Mouse (Mus musculus) cerebellum, postnatal 4 days (tissue): ENCODE measurements at regions not wholly inside any gene's neighbourhood (a gene's known extent, or its start where the extent isn't known, plus 50 kb on each side); places are given as distances from the start of the nearest gene placed in this dataset.
A peak's percentile ranks its signal among the peaks of the same experiment; 100 is the strongest.

Experiments used
- DNase-seq, 2 experiments: peaks; one replicate each; pipeline ENCODE4 v3.0.0; 2022; ENCODE audit warnings: low spot score in 2 of 2, mixed read lengths in 1 of 2

DNA sequence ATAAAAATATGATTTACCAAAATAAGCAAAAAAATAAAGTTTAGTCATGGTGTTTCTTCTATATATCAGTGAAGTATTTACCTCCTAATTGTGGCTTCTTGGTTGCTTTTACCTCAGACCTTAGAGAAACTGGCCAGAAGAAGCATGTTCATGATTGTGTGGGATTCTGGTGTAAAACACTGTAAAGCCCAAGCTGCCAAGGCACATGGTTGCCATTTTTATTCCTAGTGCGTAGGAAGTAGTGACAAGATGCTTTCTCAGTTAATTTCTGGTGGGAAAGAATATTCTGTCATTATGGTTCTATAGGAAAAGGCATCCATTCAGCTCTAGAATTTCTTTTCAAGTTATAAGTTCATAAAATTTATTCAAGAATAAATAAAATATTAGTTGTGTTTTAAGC, 805.2 kb downstream of the Olfm4 start:
- no peak for DNase-seq

DNA sequence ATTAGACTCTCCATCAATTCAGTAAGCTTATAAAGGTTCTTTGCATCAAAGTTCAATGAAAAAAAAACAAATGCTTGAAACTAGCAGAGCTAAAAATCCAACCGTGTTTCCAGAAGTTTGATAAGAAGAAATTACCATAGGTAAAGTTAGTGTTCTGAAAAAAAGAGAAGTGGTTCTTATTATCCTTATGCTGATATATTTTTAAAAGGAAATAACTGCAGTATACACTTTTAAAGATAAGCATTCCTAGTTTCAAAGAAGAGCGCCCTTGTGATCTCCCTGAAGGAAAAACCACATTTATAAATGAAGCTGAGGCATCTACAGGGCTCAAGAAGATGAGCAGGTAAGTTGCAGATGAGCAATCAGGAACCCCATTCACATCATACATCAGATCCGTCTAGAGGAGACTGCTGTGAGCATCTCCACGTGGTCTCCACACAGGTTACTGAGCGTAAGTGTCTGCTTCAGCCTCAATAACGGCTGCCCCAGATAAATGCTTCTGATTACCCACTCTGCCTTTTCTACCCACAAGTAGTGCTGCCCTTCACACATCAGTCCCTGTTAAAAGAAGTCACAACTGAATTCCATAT, 815.6 kb downstream of the Olfm4 start:
- no peak for DNase-seq

DNA sequence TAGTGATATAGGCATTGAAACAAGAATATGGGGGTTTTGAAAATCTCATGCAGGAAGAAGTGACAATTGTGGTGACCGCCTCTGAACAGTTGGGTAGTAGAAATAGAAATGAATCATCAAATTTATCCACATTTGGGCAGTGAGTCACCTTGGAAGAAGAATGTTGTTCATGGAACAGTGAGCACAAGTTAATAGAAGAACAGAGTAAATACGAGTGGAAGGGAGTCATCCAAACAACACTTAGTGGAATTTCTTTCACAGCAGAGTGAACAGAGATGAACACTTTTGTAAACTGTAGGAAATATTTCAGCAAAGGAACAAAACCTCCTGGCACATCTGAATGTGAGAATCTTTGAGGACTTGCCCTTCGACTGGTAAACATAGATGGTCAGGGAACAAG, 846.6 kb downstream of the Olfm4 start:
- DNase-seq, result no peak

DNA sequence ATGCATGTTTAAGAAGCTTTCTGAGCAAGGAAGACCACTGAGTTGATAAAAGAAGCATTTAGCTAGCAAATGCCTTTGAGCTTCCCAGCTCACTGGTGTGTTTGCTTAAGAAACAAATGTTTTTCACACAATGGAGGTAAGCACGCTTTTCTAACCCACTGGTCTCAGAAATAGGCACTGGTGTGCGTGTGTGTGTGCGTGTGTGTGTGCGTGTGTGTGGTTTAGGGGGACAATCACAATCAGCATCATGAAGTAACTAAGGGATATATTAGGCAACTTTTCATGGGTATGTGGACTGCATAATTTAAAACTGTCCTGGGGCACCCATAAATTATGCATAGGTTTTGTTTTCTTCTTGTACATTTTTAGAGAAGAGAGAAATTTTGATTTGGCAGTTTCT, 860.7 kb downstream of the Olfm4 start:
- no peak for DNase-seq

DNA sequence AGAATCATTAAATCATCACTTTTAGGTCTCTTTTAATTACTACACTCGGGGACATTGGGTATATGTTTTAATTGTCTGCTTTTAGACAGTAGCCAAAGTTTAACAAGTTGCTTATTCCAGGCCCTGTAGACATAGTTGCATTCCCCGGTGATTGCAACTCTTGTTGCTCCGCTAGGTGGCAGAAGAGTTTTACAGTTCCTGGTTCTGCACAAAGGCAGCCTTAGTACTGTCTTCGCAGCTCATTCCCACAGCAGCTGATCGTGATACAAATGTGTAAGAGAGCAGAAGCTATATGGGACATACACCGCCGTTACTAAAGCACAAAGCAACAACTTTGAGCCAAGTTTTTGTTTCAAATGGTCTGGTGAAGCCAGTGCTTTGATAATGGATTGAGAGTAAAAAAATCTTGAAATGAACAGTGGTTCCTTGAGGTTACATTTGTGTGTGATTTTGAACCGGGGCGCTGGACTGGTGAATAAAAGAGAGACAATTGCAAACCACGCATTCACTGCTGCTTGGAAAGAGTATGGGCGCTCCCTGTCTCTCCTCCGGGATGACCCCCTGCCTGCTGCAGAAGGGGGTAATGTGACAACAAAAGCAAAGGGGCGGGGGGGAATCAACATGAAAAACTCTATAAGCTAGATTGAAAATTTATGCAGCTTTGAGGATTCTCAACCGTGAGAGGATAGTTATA, 861.8 kb downstream of the Olfm4 start:
- peak; percentile 76 to 87 for DNase-seq

DNA sequence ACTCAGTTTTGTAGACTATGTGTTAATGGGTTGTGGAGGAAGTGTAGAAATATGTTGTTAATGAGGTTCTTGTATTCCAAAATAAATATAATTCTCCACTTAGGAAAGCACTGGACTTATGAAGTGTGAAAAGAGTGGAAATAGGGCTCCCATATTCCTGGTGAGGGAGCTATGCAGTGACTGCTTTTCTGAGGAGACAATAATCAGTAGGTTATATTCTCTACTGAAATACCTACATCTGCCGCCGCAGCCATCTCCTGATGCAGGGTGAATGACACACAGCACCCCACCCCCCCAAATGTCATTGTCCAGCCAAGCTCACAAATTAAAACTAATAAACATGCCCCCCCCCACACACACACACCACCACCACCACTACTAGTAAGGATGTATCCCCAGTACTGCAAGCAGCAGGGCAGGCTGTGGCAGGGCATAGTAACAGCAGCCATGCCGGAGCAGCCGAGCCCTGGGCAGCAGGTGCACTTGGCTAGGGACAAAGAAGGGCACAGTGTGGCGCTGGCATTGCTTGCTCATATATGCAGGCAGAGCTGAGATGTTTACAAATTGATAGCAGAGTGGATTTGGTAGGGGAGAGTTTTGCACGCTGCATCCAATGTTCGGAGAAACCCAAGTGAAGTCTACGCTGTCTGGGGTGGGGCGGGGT, 862.7 kb downstream of the Olfm4 start:
- peak in 1 of 2 experiments; percentile 58 for DNase-seq
